Mouse (Mus musculus): Measurements from ENCODE around the gene Asb15. TPM values are rescaled to one million over a fixed set of nuclear protein-coding genes. Genes with fewer than 3 reads are reported as not detected.

Asb15 gene
- polyA plus RNA-seq, 1 experiment from 2014 or later, result 0.11 TPM

- Histone ChIP-seq H3K4me2 (no peak overlapping the region), H3K9me3 (replicated peaks; ENCODE audit: control insufficient read depth, low read length) (no peaks in the 10 kb centered on the region; the same call in 1 of the 2 replicates), H3K36me3 (ENCODE audit: control insufficient read depth, insufficient read depth, low read length) (no peaks in the 10 kb centered on the region), H3K9ac (ENCODE audit: low read depth, low read length) (no peak overlapping the region), H3K27me3 (ENCODE audit: control insufficient read depth, insufficient read depth, low read length) (no peaks in the 10 kb centered on the region), H3K4me3 (ENCODE audit: low read depth, low read length) (no peak overlapping the region), H3K27ac (ENCODE audit: low read depth, low read length) (no peak overlapping the region; the same call in 1 of the 2 replicates), H3K4me1 (ENCODE audit: control insufficient read depth, insufficient read depth, low read length) (0 out of 2 replicates have a peak, but pooled peaks cover 3% of the 10 kb centered on the region)
- no peak for ATAC-seq (replicated peaks; ENCODE audit: insufficient number of reproducible peaks, low FRiP score, low TSS enrichment)
- 54% methylated on average over 6 of the region's 6 CpGs for WGBS (ENCODE audit: insufficient replicate concordance)
Observed at GRCm38 (mm10) chr6:24571126-24571525, 43.2 kb downstream of the Asb15 start.

- no peaks in the 10 kb centered on the region for H3K36me3 ChIP-seq (ENCODE audit: control insufficient read depth, insufficient read depth, low read length)
- H3K4me1 ChIP-seq (ENCODE audit: control insufficient read depth, insufficient read depth, low read length), result 0 out of 2 replicates have a peak, but pooled peaks cover 3% of the 10 kb centered on the region
- no peak overlapping the region for H3K27ac ChIP-seq (ENCODE audit: low read depth, low read length)
- H3K4me2 ChIP-seq, result no peak overlapping the region
- WGBS (ENCODE audit: insufficient replicate concordance), result 83% methylated on average over 14 of the region's 14 CpGs
- no peaks in the 10 kb centered on the region; the same call in 1 of the 2 replicates for H3K9me3 ChIP-seq (replicated peaks; ENCODE audit: control insufficient read depth, low read length)
- no peaks in the 10 kb centered on the region for H3K27me3 ChIP-seq (ENCODE audit: control insufficient read depth, insufficient read depth, low read length)
- no peak overlapping the region for H3K4me3 ChIP-seq (ENCODE audit: low read depth, low read length)
- no peak overlapping the region for H3K9ac ChIP-seq (ENCODE audit: low read depth, low read length)
- ATAC-seq (replicated peaks; ENCODE audit: insufficient number of reproducible peaks, low FRiP score, low TSS enrichment), result no peak
Observed at GRCm38 (mm10) chr6:24572431-24572830, 44.5 kb downstream of the Asb15 start.

- no peak overlapping the region for H3K4me2 ChIP-seq
- no peak for ATAC-seq (replicated peaks; ENCODE audit: insufficient number of reproducible peaks, low FRiP score, low TSS enrichment)
- H3K36me3 ChIP-seq (ENCODE audit: control insufficient read depth, insufficient read depth, low read length), result no peaks in the 10 kb centered on the region
- no peak overlapping the region for H3K27ac ChIP-seq (ENCODE audit: low read depth, low read length)
- no peaks in the 10 kb centered on the region for H3K27me3 ChIP-seq (ENCODE audit: control insufficient read depth, insufficient read depth, low read length)
- H3K9me3 ChIP-seq (replicated peaks; ENCODE audit: control insufficient read depth, low read length), result no peaks in the 10 kb centered on the region; the same call in 1 of the 2 replicates
- H3K9ac ChIP-seq (ENCODE audit: low read depth, low read length), result no peak overlapping the region
- no peak overlapping the region for H3K4me3 ChIP-seq (ENCODE audit: low read depth, low read length)
- 0 out of 2 replicates have a peak, but pooled peaks cover 3% of the 10 kb centered on the region for H3K4me1 ChIP-seq (ENCODE audit: control insufficient read depth, insufficient read depth, low read length)
Observed at GRCm38 (mm10) chr6:24573319-24573718, 45.4 kb downstream of the Asb15 start.

- Histone ChIP-seq H3K4me1 (ENCODE audit: control insufficient read depth, insufficient read depth, low read length) (peaks cover 14% of the 10 kb centered on the region), H3K4me3 (ENCODE audit: low read depth, low read length) (no peak overlapping the region), H3K4me2 (no peak overlapping the region), H3K9ac (ENCODE audit: low read depth, low read length) (no peak overlapping the region), H3K27me3 (ENCODE audit: control insufficient read depth, insufficient read depth, low read length) (no peaks in the 10 kb centered on the region), H3K36me3 (ENCODE audit: control insufficient read depth, insufficient read depth, low read length) (no peaks in the 10 kb centered on the region), H3K9me3 (replicated peaks; ENCODE audit: control insufficient read depth, low read length) (no peaks in the 10 kb centered on the region), H3K27ac (ENCODE audit: low read depth, low read length) (no peak overlapping the region)
- WGBS (ENCODE audit: insufficient replicate concordance), result 80% methylated on average over 3 of the region's 3 CpGs
- no peak for ATAC-seq (replicated peaks; ENCODE audit: insufficient number of reproducible peaks, low FRiP score, low TSS enrichment)
Observed at GRCm38 (mm10) chr6:24583456-24583855, 55.5 kb downstream of the Asb15 start.

- WGBS (ENCODE audit: insufficient replicate concordance), result 34% methylated on average over 7 of the region's 10 CpGs
- Histone ChIP-seq H3K9me3 (replicated peaks; ENCODE audit: control insufficient read depth, low read length) (no peaks in the 10 kb centered on the region), H3K4me2 (peak overlapping the region; percentile 31), H3K36me3 (ENCODE audit: control insufficient read depth, insufficient read depth, low read length) (no peaks in the 10 kb centered on the region), H3K4me1 (ENCODE audit: control insufficient read depth, insufficient read depth, low read length) (peaks cover 14% of the 10 kb centered on the region), H3K4me3 (ENCODE audit: low read depth, low read length) (no peak overlapping the region), H3K27ac (ENCODE audit: low read depth, low read length) (peak overlapping the region; percentile 54; the same call in 1 of the 2 replicates), H3K27me3 (ENCODE audit: control insufficient read depth, insufficient read depth, low read length) (no peaks in the 10 kb centered on the region), H3K9ac (ENCODE audit: low read depth, low read length) (no peak overlapping the region)
- peak; percentile 46; the same call in 1 of the 2 replicates for ATAC-seq (replicated peaks; ENCODE audit: insufficient number of reproducible peaks, low FRiP score, low TSS enrichment)
Observed at GRCm38 (mm10) chr6:24585431-24586310, 57.7 kb downstream of the Asb15 start.

GRCm38 (mm10) chr6:24586885-24587284 lies 58.9 kb downstream of the Asb15 start:
- H3K9me3 ChIP-seq (replicated peaks; ENCODE audit: control insufficient read depth, low read length), result no peaks in the 10 kb centered on the region
- no peak overlapping the region for H3K9ac ChIP-seq (ENCODE audit: low read depth, low read length)
- H3K27ac ChIP-seq (ENCODE audit: low read depth, low read length), result peak overlapping the region; percentile 78
- no peaks in the 10 kb centered on the region for H3K27me3 ChIP-seq (ENCODE audit: control insufficient read depth, insufficient read depth, low read length)
- H3K4me2 ChIP-seq, result no peak overlapping the region
- no peak overlapping the region for H3K4me3 ChIP-seq (ENCODE audit: low read depth, low read length)
- 10% methylated on average over 3 of the region's 3 CpGs for WGBS (ENCODE audit: insufficient replicate concordance)
- no peaks in the 10 kb centered on the region for H3K36me3 ChIP-seq (ENCODE audit: control insufficient read depth, insufficient read depth, low read length)
- no peak for ATAC-seq (replicated peaks; ENCODE audit: insufficient number of reproducible peaks, low FRiP score, low TSS enrichment)
- peaks cover 14% of the 10 kb centered on the region for H3K4me1 ChIP-seq (ENCODE audit: control insufficient read depth, insufficient read depth, low read length)

- Histone ChIP-seq H3K36me3 (ENCODE audit: control insufficient read depth, insufficient read depth, low read length) (no peaks in the 10 kb centered on the region), H3K27me3 (ENCODE audit: control insufficient read depth, insufficient read depth, low read length) (no peaks in the 10 kb centered on the region), H3K27ac (ENCODE audit: low read depth, low read length) (0 out of 2 replicates have a peak overlapping the region, but pooled peaks have one; percentile 22), H3K4me1 (ENCODE audit: control insufficient read depth, insufficient read depth, low read length) (peaks cover 12% of the 10 kb centered on the region), H3K9me3 (replicated peaks; ENCODE audit: control insufficient read depth, low read length) (no peaks in the 10 kb centered on the region), H3K4me2 (no peak overlapping the region), H3K4me3 (ENCODE audit: low read depth, low read length) (no peak overlapping the region), H3K9ac (ENCODE audit: low read depth, low read length) (no peak overlapping the region; the same call in 1 of the 2 replicates)
- 66% methylated on average over 5 of the region's 5 CpGs for WGBS (ENCODE audit: insufficient replicate concordance)
- ATAC-seq (replicated peaks; ENCODE audit: insufficient number of reproducible peaks, low FRiP score, low TSS enrichment), result no peak
Observed at GRCm38 (mm10) chr6:24590282-24590681, 62.3 kb downstream of the Asb15 start.

GRCm38 (mm10) chr6:24591525-24592218 lies 63.7 kb downstream of the Asb15 start:
- H3K9me3 ChIP-seq (replicated peaks; ENCODE audit: control insufficient read depth, low read length), result no peaks in the 10 kb centered on the region
- H3K4me3 ChIP-seq (ENCODE audit: low read depth, low read length), result no peak overlapping the region
- H3K4me2 ChIP-seq, result no peak overlapping the region
- H3K9ac ChIP-seq (ENCODE audit: low read depth, low read length), result no peak overlapping the region
- 37% methylated on average over 10 of the region's 10 CpGs for WGBS (ENCODE audit: insufficient replicate concordance)
- H3K27ac ChIP-seq (ENCODE audit: low read depth, low read length), result no peak overlapping the region
- no peak for ATAC-seq (replicated peaks; ENCODE audit: insufficient number of reproducible peaks, low FRiP score, low TSS enrichment)
- H3K36me3 ChIP-seq (ENCODE audit: control insufficient read depth, insufficient read depth, low read length), result no peaks in the 10 kb centered on the region
- peaks cover 5% of the 10 kb centered on the region for H3K4me1 ChIP-seq (ENCODE audit: control insufficient read depth, insufficient read depth, low read length)
- H3K27me3 ChIP-seq (ENCODE audit: control insufficient read depth, insufficient read depth, low read length), result no peaks in the 10 kb centered on the region

All from heart, embryonic 11.5 days (tissue).